Mouse (Mus musculus): ENCODE data around the gene Slc27a2. TPM values are rescaled to one million over a fixed set of nuclear protein-coding genes. Genes with fewer than 3 reads are reported as not detected.
"Not testable (repeated sequence)": the region's sequence is repeated elsewhere in the genome, so short reads cannot be mapped to it uniquely, and the experiment has no call there.

Gene Slc27a2
- total RNA-seq, 2 experiments from 2014 or later = 9.4 to 10.1 TPM

GRCm38 (mm10) chr2:126599005-126599404 lies 46.8 kb downstream of the Slc27a2 start:
- DNase-seq (ENCODE audit: low spot score in 2 of 2) = no peak

GRCm38 (mm10) chr2:126600533-126600932 lies 48.3 kb downstream of the Slc27a2 start:
- DNase-seq (ENCODE audit: low spot score in 2 of 2) = no peak

- DNase-seq (ENCODE audit: low spot score in 2 of 2) = no peak
These were observed 49.9 kb downstream of the Slc27a2 start for GRCm38 (mm10) chr2:126601918-126602600.

- no peak for DNase-seq (ENCODE audit: low spot score in 2 of 2)
These were observed 54.0 kb downstream of the Slc27a2 start for GRCm38 (mm10) chr2:126606061-126606687.

GRCm38 (mm10) chr2:126606688-126607062 lies 54.5 kb downstream of the Slc27a2 start:
- DNase-seq (ENCODE audit: low spot score in 2 of 2) = no peak

- no peak for DNase-seq (ENCODE audit: low spot score in 2 of 2)
These were observed 55.5 kb downstream of the Slc27a2 start for GRCm38 (mm10) chr2:126607553-126608203.

GRCm38 (mm10) chr2:126609600-126609999 lies 57.4 kb downstream of the Slc27a2 start:
- DNase-seq (ENCODE audit: low spot score in 2 of 2) = not testable (repeated sequence)

- DNase-seq (ENCODE audit: low spot score in 2 of 2) = no peak
These were observed 63.1 kb downstream of the Slc27a2 start for GRCm38 (mm10) chr2:126615355-126615754.

GRCm38 (mm10) chr2:126618470-126619179 lies 66.4 kb downstream of the Slc27a2 start:
- no peak for DNase-seq (ENCODE audit: low spot score in 2 of 2)

- no peak for DNase-seq (ENCODE audit: low spot score in 2 of 2)
These were observed 67.1 kb downstream of the Slc27a2 start, which contains the start of gene Hdc for GRCm38 (mm10) chr2:126619249-126619704. TSS of gene Hdc (minus strand) at chr2:126619299.

GRCm38 (mm10) chr2:126622455-126622854 lies 70.2 kb downstream of the Slc27a2 start:
- DNase-seq (ENCODE audit: low spot score in 2 of 2) = no peak

GRCm38 (mm10) chr2:126623138-126623537 lies 70.9 kb downstream of the Slc27a2 start:
- no peak for DNase-seq (ENCODE audit: low spot score in 2 of 2)

- no peak for DNase-seq (ENCODE audit: low spot score in 2 of 2)
These were observed 76.3 kb downstream of the Slc27a2 start for GRCm38 (mm10) chr2:126628455-126628995.

- DNase-seq (ENCODE audit: low spot score in 2 of 2) = no peak
These were observed 81.0 kb downstream of the Slc27a2 start for GRCm38 (mm10) chr2:126633165-126633564.

GRCm38 (mm10) chr2:126635939-126636823 lies 84.0 kb downstream of the Slc27a2 start:
- DNase-seq (ENCODE audit: low spot score in 2 of 2) = no peak

Other genes with a start within 250 kb of the Slc27a2 start
- gene Atp8b4, start 51.7 kb upstream of the Slc27a2 start, total RNA-seq (2021) = under 1 TPM in 1 of 2 experiments, not detected in 1; 0.05 TPM
- gene Hdc, start 66.9 kb downstream of the Slc27a2 start, total RNA-seq (2021) = 1 to 10 TPM; 1.4 to 2.7 TPM
- gene Gabpb1, start 123.9 kb downstream of the Slc27a2 start, total RNA-seq (2021) = 10 to 100 TPM; 20.1 to 20.2 TPM
- 10 to 100 TPM; 43.2 to 44.1 TPM for gene Usp8, start 154.9 kb downstream of the Slc27a2 start, total RNA-seq (2021)
- gene Usp50, start 231.1 kb downstream of the Slc27a2 start, total RNA-seq (2021) = 1 to 10 TPM in 1 of 2 experiments, under 1 TPM in 1; 0.41 to 1.3 TPM